Mouse (Mus musculus): ENCODE measurements at regions not wholly inside any gene's neighbourhood (a gene's known extent, or its start where the extent isn't known, plus 50 kb on each side); places are given as distances from the start of the nearest gene placed in this dataset.

DNA sequence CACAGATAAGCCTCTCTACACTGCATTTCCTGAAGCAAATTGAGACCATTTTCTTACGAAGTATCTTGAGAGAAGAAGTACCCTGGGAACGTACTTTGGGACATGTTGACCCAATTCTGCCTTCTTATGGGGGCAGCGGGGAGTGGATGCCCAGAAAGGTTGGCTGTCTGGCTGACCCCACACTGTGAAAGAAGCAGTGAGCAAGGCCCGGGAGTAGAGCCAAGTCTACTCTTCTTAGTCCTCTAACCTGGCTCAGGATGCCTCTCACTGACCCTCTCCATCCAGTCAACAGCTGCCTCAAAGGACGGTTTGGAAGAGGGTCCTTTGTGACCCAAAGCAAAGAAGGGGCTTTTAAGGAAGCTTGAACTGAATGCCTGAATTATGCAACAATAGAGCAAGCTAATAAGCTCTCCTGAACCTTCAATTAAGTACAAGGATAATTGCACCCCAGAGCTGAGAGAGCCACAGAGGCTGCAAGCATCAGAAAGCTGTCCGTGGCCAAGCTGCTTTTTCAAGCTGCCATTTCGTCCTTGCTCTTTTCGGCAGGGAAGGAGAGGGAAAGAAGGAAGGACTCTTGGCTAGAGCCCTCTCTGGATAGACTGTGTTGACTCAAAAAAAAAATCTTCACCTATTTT, 70.3 kb downstream of the Pctp start:
- H3K9ac ChIP-seq = no peak overlapping the region
- H3K27ac ChIP-seq = no peak overlapping the region
- 55% methylated on average over 8 of the region's 8 CpGs for WGBS
- no peaks in the 10 kb centered on the region for H3K9me3 ChIP-seq
- H3K27me3 ChIP-seq (replicated peaks) = no peaks in the 10 kb centered on the region
- no peak overlapping the region for H3K4me2 ChIP-seq
- H3K4me3 ChIP-seq = no peak overlapping the region
- H3K4me1 ChIP-seq = 0 out of 2 replicates have a peak, but pooled peaks cover 6% of the 10 kb centered on the region
- H3K36me3 ChIP-seq (replicated peaks) = no peaks in the 10 kb centered on the region
- ATAC-seq (replicated peaks) = no peak

DNA sequence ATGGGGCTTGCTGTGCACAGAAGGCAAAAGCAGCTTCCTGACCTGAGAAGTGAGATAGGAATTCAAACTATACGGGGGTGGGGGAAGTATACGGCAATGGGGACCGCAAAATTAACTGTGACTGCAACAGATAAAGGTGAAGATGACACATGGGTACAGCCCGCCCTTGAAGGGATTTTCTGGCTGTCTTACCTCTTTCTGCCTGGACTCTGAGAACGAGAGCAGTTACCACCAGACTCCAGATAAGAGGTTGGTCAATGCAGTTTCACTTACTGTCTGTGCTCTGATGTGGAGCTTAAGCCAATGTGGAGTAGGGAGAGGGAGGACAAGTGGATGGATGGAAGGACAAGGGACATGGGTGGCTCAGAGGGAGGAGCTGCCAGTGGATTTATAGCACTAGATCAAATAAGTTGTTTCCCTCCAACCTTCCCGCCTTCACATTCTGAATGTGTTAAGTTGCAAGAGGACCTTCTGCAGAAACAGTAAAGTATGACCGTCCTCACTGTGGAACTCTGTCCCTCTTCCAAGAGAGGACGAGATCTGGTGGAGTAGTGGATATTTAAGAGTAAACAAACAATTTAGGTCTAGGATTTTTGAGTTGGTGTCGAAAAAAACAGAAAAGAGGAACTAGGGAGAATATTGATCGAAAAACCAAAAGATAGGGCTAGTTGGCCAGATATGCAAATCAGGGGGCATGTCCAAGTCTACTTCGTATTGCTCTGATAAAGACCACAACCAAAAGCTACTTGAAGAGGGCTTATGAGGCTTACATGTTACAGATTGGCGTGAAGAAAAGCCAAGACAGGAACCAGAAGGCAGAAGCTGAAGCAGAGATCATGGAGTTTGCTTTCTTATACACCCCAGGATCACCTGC, 73.3 kb downstream of the Pctp start:
- WGBS = 87% methylated on average over 12 of the region's 12 CpGs

DNA sequence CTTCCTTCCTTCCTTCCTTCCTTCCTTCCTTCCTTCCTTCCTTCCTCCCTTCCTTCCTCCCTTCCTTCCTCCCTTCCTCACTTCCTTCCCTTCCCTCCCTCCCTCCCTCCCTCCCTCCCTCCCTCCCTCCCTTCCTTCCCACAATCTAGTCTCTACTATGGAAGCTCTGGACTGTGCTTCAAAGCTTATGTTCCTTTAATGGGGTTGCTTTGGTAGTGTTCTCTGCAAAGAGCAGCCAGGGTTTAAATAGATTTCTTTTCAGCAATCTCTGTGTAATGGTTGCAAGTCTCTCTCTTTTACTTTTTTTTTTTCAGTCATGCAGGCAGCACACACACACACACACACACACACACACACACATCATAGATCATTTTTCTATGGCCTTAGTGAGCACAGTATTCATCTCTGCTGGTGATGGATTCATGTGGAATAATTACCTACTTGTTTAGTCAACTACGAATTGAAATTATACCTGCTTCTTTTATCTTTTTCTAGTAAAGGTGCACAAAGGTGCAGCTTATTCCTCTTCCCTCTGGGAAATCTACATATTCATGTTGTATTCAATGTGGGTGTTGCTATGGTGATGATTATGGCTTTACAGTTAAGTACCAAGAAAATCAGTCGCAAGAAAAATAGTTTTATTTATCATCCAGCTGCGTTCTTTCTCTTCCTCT, 75.1 kb downstream of the Pctp start:
- WGBS = 53% methylated on average over 3 of the region's 3 CpGs
- no peak overlapping the region for H3K4me2 ChIP-seq

More for the DNA sequence above, 73.3 kb downstream of the Pctp start:
- no peaks in the 10 kb centered on the region for H3K27me3 ChIP-seq (replicated peaks)
- 0 out of 2 replicates have a peak, but pooled peaks cover 6% of the 10 kb centered on the region for H3K4me1 ChIP-seq
- H3K9me3 ChIP-seq = no peaks in the 10 kb centered on the region
- H3K36me3 ChIP-seq (replicated peaks) = no peaks in the 10 kb centered on the region
- no peak overlapping the region for H3K27ac ChIP-seq
- H3K4me2 ChIP-seq = no peak overlapping the region
- no peak overlapping the region for H3K4me3 ChIP-seq
- no peak for ATAC-seq (replicated peaks)
- H3K9ac ChIP-seq = no peak overlapping the region

DNA sequence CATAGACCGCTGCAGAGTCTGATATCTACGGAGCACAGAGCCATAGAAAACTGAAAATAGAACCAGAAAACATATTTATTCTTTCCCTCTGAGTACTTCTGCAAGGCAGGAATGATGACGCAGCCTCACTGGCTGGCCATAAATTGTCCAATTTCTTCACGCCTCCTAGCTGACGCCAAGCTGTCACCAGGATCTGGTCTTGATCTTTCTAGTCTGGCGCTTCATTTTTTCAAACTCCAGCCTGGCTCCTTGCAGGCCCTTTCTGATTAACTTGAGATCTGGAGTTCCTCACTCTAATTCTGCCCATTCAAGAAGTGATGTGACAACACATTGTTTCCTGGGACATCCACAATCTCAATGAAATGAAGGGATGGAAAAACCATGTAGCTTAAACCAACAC, 80.1 kb downstream of the Pctp start:
- ATAC-seq (replicated peaks) = no peak
- Histone ChIP-seq H3K36me3 (replicated peaks) (no peaks in the 10 kb centered on the region), H3K27ac (no peak overlapping the region), H3K27me3 (replicated peaks) (no peaks in the 10 kb centered on the region), H3K4me2 (no peak overlapping the region), H3K9ac (no peak overlapping the region), H3K4me3 (no peak overlapping the region), H3K9me3 (no peaks in the 10 kb centered on the region), H3K4me1 (no peaks in the 10 kb centered on the region)
- 81% methylated on average over 6 of the region's 6 CpGs for WGBS

More for the DNA sequence above, 75.1 kb downstream of the Pctp start:
- peak overlapping the region; percentile 60 for H3K27ac ChIP-seq
- no peak overlapping the region for H3K9ac ChIP-seq
- H3K9me3 ChIP-seq = no peaks in the 10 kb centered on the region
- ATAC-seq (replicated peaks) = peak; percentile 72
- H3K27me3 ChIP-seq (replicated peaks) = no peaks in the 10 kb centered on the region
- no peak overlapping the region for H3K4me3 ChIP-seq
- H3K36me3 ChIP-seq (replicated peaks) = no peaks in the 10 kb centered on the region
- 0 out of 2 replicates have a peak, but pooled peaks cover 6% of the 10 kb centered on the region for H3K4me1 ChIP-seq

DNA sequence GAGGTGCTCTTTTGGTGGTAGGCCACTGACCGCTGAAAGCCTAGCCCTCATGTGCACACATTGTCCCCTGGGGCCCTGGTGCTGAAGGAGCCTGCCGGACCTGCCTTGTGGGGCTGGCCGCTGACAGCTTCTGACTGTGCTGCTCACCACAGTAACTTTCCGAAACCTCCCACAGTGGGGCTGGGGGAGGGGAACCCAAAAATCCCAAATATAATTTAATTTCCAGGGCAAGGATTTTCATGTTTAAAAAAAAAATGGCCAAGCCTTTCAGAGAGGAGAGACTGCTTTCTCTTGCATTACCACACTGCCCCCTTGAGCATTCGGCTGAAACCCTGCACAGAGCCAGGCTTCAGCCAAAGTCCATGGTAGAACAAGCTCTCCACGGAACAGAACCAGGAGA, 81.5 kb downstream of the Pctp start:
- Histone ChIP-seq H3K4me2 (no peak overlapping the region), H3K9ac (no peak overlapping the region), H3K9me3 (no peaks in the 10 kb centered on the region), H3K36me3 (replicated peaks) (no peaks in the 10 kb centered on the region), H3K27me3 (replicated peaks) (no peaks in the 10 kb centered on the region), H3K4me3 (no peak overlapping the region), H3K4me1 (no peaks in the 10 kb centered on the region), H3K27ac (no peak overlapping the region)
- no peak for ATAC-seq (replicated peaks)
- 52% methylated on average over 6 of the region's 6 CpGs for whole genome bisulfite sequencing

DNA sequence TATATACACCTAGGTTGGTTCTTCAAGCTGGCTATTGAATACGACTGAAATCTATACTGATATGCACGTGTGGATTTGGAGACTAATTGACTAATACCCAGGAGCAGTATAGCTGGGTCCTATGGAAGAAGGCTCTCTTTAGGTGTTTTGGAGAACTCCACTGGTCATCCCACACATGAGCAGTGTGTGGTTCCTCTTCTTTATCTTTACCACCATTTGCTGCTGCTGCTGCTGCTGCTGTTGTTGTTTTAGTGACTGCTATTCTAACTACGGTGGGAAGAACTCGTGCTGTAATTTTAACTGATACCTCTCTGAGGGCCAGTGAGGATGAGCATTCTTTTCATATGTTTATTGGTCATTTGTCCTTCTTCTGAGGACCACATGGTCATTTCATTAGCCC, 86.9 kb downstream of the Pctp start:
- no peak overlapping the region for H3K9ac ChIP-seq
- H3K36me3 ChIP-seq (replicated peaks) = no peaks in the 10 kb centered on the region
- WGBS = 92% methylated on average over 4 of the region's 4 CpGs
- ATAC-seq (replicated peaks) = no peak
- no peak overlapping the region for H3K27ac ChIP-seq
- no peaks in the 10 kb centered on the region for H3K27me3 ChIP-seq (replicated peaks)
- H3K4me1 ChIP-seq = no peaks in the 10 kb centered on the region
- H3K4me2 ChIP-seq = no peak overlapping the region
- no peak overlapping the region for H3K4me3 ChIP-seq
- no peaks in the 10 kb centered on the region for H3K9me3 ChIP-seq

DNA sequence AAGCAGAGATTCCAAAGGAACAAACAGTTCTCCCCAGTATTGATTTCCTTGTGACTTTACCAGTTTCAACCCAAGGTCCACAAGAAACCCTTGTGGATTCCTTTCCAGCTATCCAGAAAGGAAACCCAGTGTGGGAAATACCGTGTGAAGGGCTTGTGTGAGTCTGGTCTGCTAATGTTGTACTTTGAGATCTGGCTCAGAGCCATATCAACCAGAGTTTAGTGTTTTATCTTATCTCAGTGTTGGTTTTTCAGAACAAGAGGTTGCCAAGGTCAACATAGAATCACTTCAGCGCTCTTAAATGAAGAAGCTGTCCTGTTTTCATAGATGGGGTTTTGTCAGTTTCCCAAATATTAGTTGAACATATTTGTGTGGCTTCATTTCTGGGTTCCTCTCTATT, 88.1 kb downstream of the Pctp start:
- H3K9me3 ChIP-seq = no peaks in the 10 kb centered on the region
- H3K4me1 ChIP-seq = no peaks in the 10 kb centered on the region
- H3K36me3 ChIP-seq (replicated peaks) = no peaks in the 10 kb centered on the region
- 94% methylated on average over 2 of the region's 2 CpGs for WGBS
- no peak overlapping the region for H3K4me2 ChIP-seq
- no peak overlapping the region for H3K27ac ChIP-seq
- no peak overlapping the region for H3K4me3 ChIP-seq
- ATAC-seq (replicated peaks) = no peak
- H3K9ac ChIP-seq = no peak overlapping the region
- H3K27me3 ChIP-seq (replicated peaks) = no peaks in the 10 kb centered on the region

DNA sequence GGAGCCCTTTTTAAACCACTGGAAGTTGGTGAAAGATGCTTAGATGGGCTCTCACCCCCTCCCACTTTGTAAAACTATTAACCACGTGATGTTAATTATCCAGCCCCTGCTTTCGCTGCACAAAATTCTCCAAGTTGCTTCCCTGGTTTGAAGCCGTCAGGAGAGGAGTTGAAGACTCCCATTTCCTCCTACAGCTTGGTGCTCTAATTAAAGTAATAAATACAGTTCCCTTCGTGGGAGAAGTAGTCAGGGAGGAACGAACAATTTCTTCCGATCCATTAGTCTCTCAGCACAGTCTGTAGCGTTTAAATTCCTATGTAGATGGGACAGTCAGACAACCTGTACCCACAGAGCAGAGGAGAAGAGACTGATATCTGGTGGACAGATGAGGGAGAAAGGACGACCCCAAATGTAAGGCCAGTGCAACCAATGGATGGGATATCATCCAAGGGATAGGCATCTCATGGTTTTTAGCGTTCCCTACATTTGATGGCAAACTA, 101.4 kb downstream of the Pctp start:
- ATAC-seq (replicated peaks) = no peak

DNA sequence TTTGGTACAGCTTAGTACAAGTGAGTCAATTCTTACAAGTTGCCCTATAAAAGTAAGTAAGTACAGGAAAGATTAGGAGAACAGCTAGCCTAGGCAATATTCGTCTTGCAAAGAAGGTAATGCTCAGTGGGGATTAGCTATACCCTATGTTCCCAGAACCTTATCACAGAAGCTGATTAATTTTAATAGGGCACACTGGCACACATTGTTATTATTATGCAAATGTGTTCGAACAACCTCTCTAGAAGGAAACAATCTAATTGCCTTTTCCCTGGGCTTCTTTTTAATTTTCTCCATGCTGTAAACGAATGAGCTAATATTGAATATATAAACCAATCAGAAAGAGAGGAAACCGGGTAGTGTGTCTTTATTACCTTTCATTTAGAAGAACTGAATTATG, 104.2 kb downstream of the Pctp start:
- ATAC-seq (replicated peaks) = peak; percentile 58
- Histone ChIP-seq H3K36me3 (replicated peaks) (no peaks in the 10 kb centered on the region), H3K9ac (no peak overlapping the region), H3K27ac (no peak overlapping the region), H3K9me3 (no peaks in the 10 kb centered on the region), H3K27me3 (replicated peaks) (no peaks in the 10 kb centered on the region), H3K4me2 (no peak overlapping the region), H3K4me3 (no peak overlapping the region), H3K4me1 (peaks cover 10% of the 10 kb centered on the region)
- 25% methylated on average over 4 of the region's 4 CpGs for WGBS

More for the DNA sequence above, 101.4 kb downstream of the Pctp start:
- Histone ChIP-seq H3K4me2 (no peak overlapping the region), H3K27me3 (replicated peaks) (no peaks in the 10 kb centered on the region), H3K9me3 (no peaks in the 10 kb centered on the region), H3K9ac (no peak overlapping the region), H3K36me3 (replicated peaks) (no peaks in the 10 kb centered on the region), H3K4me1 (peaks cover 10% of the 10 kb centered on the region), H3K27ac (no peak overlapping the region), H3K4me3 (no peak overlapping the region)
- WGBS = 84% methylated on average over 9 of the region's 9 CpGs

DNA sequence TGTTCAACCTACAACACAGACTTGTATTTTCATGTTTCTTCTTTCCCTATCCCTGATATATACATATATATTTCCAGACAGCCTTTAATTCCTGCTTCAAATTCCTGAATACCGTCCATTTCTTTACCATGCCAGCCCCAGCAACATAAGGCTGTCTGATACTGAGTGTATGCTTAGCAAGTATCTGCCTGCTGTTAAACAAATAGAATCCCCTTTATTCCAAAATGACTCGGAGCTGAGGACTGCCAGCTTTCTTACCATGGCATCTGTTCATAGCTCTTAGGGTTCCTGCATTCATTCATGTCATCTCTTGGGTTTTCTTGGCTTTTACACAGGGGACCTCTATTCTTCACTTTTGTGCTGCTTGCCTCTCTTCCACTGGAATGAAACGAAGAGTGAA, 105.8 kb downstream of the Pctp start:
- Histone ChIP-seq H3K27ac (no peak overlapping the region), H3K4me3 (no peak overlapping the region), H3K4me2 (no peak overlapping the region), H3K4me1 (peaks cover 10% of the 10 kb centered on the region), H3K9me3 (no peaks in the 10 kb centered on the region), H3K9ac (no peak overlapping the region), H3K36me3 (replicated peaks) (no peaks in the 10 kb centered on the region), H3K27me3 (replicated peaks) (no peaks in the 10 kb centered on the region)
- WGBS = 62% methylated on average over 3 of the region's 3 CpGs
- ATAC-seq (replicated peaks) = no peak

DNA sequence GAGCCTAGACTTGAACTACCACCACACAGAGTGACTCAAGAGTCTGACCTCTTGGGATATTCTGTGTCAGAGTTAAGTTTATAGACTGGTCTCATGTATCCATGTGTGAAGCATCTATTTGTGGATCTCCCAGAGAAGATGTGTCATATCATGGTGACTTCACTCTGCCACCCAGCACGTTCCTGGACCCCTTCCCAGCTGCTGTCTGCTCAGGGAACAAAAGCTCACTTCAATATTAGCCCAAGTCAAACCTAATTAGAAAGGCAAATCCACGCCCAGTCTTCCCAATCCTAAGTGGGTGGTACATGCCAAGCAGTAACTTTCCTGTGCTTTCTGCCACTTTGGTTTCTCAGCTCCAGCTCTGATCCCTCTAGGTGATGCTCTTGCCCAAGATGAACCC, 94.1 kb upstream of the Ankfn1 start:
- Histone ChIP-seq H3K36me3 (replicated peaks) (no peaks in the 10 kb centered on the region), H3K9ac (no peak overlapping the region), H3K4me1 (no peaks in the 10 kb centered on the region), H3K9me3 (no peaks in the 10 kb centered on the region), H3K27ac (no peak overlapping the region), H3K27me3 (replicated peaks) (no peaks in the 10 kb centered on the region), H3K4me3 (no peak overlapping the region), H3K4me2 (no peak overlapping the region)
- 37% methylated on average over 2 of the region's 2 CpGs for WGBS
- no peak for ATAC-seq (replicated peaks)

DNA sequence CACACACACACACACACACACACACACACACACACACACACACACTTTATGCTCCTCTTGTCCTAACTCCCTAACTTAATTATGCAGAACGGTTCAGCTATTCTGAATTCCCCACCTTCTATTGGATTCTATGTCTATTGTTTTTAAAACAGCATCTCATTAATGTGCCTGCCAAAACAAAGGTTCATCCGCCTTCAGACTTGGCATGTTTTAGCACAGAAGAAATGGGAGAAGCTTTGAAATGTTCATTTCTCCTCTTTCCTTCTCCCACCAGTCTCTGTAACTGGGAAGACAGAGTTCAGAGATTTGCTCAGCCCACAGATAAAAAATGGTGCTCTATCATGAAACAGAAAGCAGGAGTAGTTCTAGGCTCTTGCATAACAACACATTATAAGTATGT, 90.1 kb upstream of the Ankfn1 start:
- H3K27me3 ChIP-seq (replicated peaks) = no peaks in the 10 kb centered on the region
- 61% methylated on average over 2 of the region's 2 CpGs for WGBS
- H3K27ac ChIP-seq = no peak overlapping the region
- H3K4me3 ChIP-seq = no peak overlapping the region
- no peak for ATAC-seq (replicated peaks)
- no peaks in the 10 kb centered on the region for H3K4me1 ChIP-seq
- H3K9me3 ChIP-seq = no peaks in the 10 kb centered on the region
- H3K9ac ChIP-seq = no peak overlapping the region
- no peaks in the 10 kb centered on the region for H3K36me3 ChIP-seq (replicated peaks)
- no peak overlapping the region for H3K4me2 ChIP-seq
